Mouse (Mus musculus) erythroid progenitor cell, adult 5-6 weeks (primary cell): ENCODE data around the gene Cacng4. TPM values are rescaled to one million over a fixed set of nuclear protein-coding genes. Genes with fewer than 3 reads are reported as not detected.

Experiments used
- ATAC-seq: replicated peaks from 2 replicates; pipeline ENCODE4 v1.8.0; 2016; ENCODE audit warnings: moderate number of reproducible peaks, mild to moderate bottlenecking, moderate TSS enrichment, inconsistent platforms; ENCODE audit not compliant: poor library complexity, low FRiP score, severe bottlenecking
- total RNA-seq, 2 experiments: library from RNA; stranded (forward) in 1 of 2; stranded (reverse) in 1 of 2; fragments of 150-400 nt in 1 of 2; fragments of 186-747, 209-891 nt in 1 of 2; gene quantifications; 2 replicates each; pipeline versions ENCODE4 v1.2.3 to v1.2.4; 2015 to 2017; ENCODE audit warnings: low replicate concordance in 2 of 2

The Cacng4 gene
- total RNA-seq (2015; ENCODE audit: low replicate concordance) (not detected in 2 replicates), total RNA-seq (2017; ENCODE audit: low replicate concordance) (0.64 TPM in 1 of 2 replicates, not detected in the other)

GRCm38 (mm10) chr11:107794547-107795269 lies at the start of gene Cacng4:
Cacng4 (minus strand) TSS chr11:107794557.
- ATAC-seq: no peak

GRCm38 (mm10) chr11:107833351-107834040 lies 39.1 kb upstream of the Cacng4 start:
- ATAC-seq: no peak

- ATAC-seq: no peak
These were observed 22.8 kb upstream of the Cacng4 start for GRCm38 (mm10) chr11:107817196-107817595.

- ATAC-seq: no peak
These were observed 18.7 kb upstream of the Cacng4 start for GRCm38 (mm10) chr11:107812941-107813648.

GRCm38 (mm10) chr11:107812429-107812828 lies 18.1 kb upstream of the Cacng4 start:
- ATAC-seq: no peak

- no peak for ATAC-seq
These were observed 14.2 kb upstream of the Cacng4 start for GRCm38 (mm10) chr11:107808508-107808907.

- ATAC-seq: no peak
These were observed 11.7 kb upstream of the Cacng4 start for GRCm38 (mm10) chr11:107806058-107806457.

GRCm38 (mm10) chr11:107801946-107802345 lies 7.6 kb upstream of the Cacng4 start:
- no peak for ATAC-seq

- no peak for ATAC-seq
These were observed 5.0 kb upstream of the Cacng4 start for GRCm38 (mm10) chr11:107799331-107799730.

- no peak for ATAC-seq
These were observed 2.0 kb upstream of the Cacng4 start for GRCm38 (mm10) chr11:107796346-107796745.

- no peak for ATAC-seq
These were observed 1.2 kb upstream of the Cacng4 start for GRCm38 (mm10) chr11:107795384-107796035.

- no peak for ATAC-seq
These were observed 259 bp downstream of the Cacng4 start for GRCm38 (mm10) chr11:107794103-107794493.

- ATAC-seq: no peak
These were observed 906 bp downstream of the Cacng4 start for GRCm38 (mm10) chr11:107793200-107794102.

GRCm38 (mm10) chr11:107792136-107792535 lies 2.2 kb downstream of the Cacng4 start:
- ATAC-seq: no peak

- no peak for ATAC-seq
These were observed 8.6 kb downstream of the Cacng4 start for GRCm38 (mm10) chr11:107785761-107786160.

- no peak for ATAC-seq
These were observed 9.1 kb downstream of the Cacng4 start for GRCm38 (mm10) chr11:107785288-107785687.

GRCm38 (mm10) chr11:107783861-107784754 lies 10.2 kb downstream of the Cacng4 start:
- no peak for ATAC-seq

GRCm38 (mm10) chr11:107782591-107782990 lies 11.8 kb downstream of the Cacng4 start:
- ATAC-seq: no peak
